ENCODE assay signal across 21 mouse cellular contexts in genomic region chr2:135799149-135799770, GRCm38 (mm10).
DNase-seq lines count a peak whose midpoint lies in the region; ATAC-seq and TF ChIP-seq lines count a peak whose summit lies in the region.
"Had no signal": no experiment of that assay in that cellular context is flagged by ENCODE, and none has a peak within 500 bp of the region (broad histone marks: within the 10 kb centered on the region; RNA-seq: fewer than 3 reads in every experiment).

No protein-coding gene starts in this region.

- no peaks in the 10 kb centered on the region for H3K9me3 ChIP-seq in hindbrain, embryonic 13.5 days
- H3K9me3 ChIP-seq in hindbrain, embryonic 10.5 days = no peaks in the 10 kb centered on the region
- H3K9me3 ChIP-seq: embryonic facial prominence, embryonic 10.5 days; forebrain, embryonic 15.5 days; heart, embryonic 13.5 days had no signal

- DNase-seq in gastrocnemius, adult 2 months = no peak
- no peak for DNase-seq in gastrocnemius, postnatal 25 days
- no peak for DNase-seq in hindbrain, embryonic 10.5 days (ENCODE audit: low spot score)
- peak; percentile 27 for DNase-seq in MN1 (ENCODE audit: low spot score)
- DNase-seq in kidney, postnatal 4 days = no peak
- DNase-seq: adrenal gland, adult 8-10 months; cerebellum, adult 18-20 months; cerebellum, postnatal 10 days; gastrocnemius, postnatal 10 days; heart, postnatal 10 days; heart, postnatal 4 days; kidney, adult 8-10 months had no signal

- no peak for ATAC-seq in hindbrain, embryonic 13.5 days (ENCODE audit: low FRiP score)
- ATAC-seq in granulocyte monocyte progenitor cell, adult 5-6 weeks (replicated peaks; ENCODE audit: poor library complexity, severe bottlenecking) = peak; percentile 8; the same call in 1 of the 2 replicates
- ATAC-seq: forebrain, embryonic 15.5 days; hindbrain, embryonic 16.5 days; inflammation-experienced regulatory T-cells, adult 6 months; intestine, postnatal 0 days had no signal

- no peak for TF ChIP-seq CTCF in gastrocnemius, adult 2 months (IDR thresholded peaks at IDR 0.05)

- H3K27me3 ChIP-seq in hindbrain, embryonic 13.5 days = no peaks in the 10 kb centered on the region
- H3K27me3 ChIP-seq in hindbrain, embryonic 10.5 days (ENCODE audit: insufficient read depth, poor library complexity, severe bottlenecking) = no peaks in the 10 kb centered on the region
- H3K27me3 ChIP-seq: CH12.LX; forebrain, embryonic 15.5 days; heart, embryonic 13.5 days had no signal

- no peak overlapping the region for H3K4me2 ChIP-seq in hindbrain, embryonic 13.5 days
- H3K4me2 ChIP-seq: forebrain, embryonic 15.5 days; heart, embryonic 13.5 days had no signal

- WGBS in hindbrain, embryonic 13.5 days = 75% methylated on average over 10 of the region's 10 CpGs
- 79% methylated on average over 10 of the region's 10 CpGs for WGBS in hindbrain, embryonic 10.5 days

- H3K4me1 ChIP-seq in hindbrain, embryonic 13.5 days (replicated peaks) = peaks cover 36% of the 10 kb centered on the region
- H3K4me1 ChIP-seq in hindbrain, embryonic 10.5 days (replicated peaks) = peaks cover 21% of the 10 kb centered on the region

- peak overlapping the region; percentile 62; the same call in 1 of the 2 replicates for H3K27ac ChIP-seq in gastrocnemius, adult 2 months
- 0 out of 2 replicates have a peak overlapping the region, but pooled peaks have one; percentile 4 for H3K27ac ChIP-seq in hindbrain, embryonic 13.5 days
- H3K27ac ChIP-seq in hindbrain, embryonic 10.5 days = no peak overlapping the region
- H3K27ac ChIP-seq: forebrain, embryonic 15.5 days had no signal

- H3K9ac ChIP-seq in hindbrain, embryonic 13.5 days = no peak overlapping the region
- H3K9ac ChIP-seq: forebrain, embryonic 15.5 days; heart, embryonic 13.5 days had no signal

- intact Hi-C loops in gastrocnemius, adult 2 months (cut with DNase I) = no loop called here

- H3K4me3 ChIP-seq in gastrocnemius, adult 2 months = no peak overlapping the region
- H3K4me3 ChIP-seq in hindbrain, embryonic 13.5 days = no peak overlapping the region
- H3K4me3 ChIP-seq in hindbrain, embryonic 10.5 days = no peak overlapping the region
- H3K4me3 ChIP-seq: embryonic facial prominence, embryonic 10.5 days; forebrain, embryonic 15.5 days; heart, embryonic 13.5 days had no signal

- no peaks in the 10 kb centered on the region for H3K36me3 ChIP-seq in hindbrain, embryonic 13.5 days
- H3K36me3 ChIP-seq in hindbrain, embryonic 10.5 days = no peaks in the 10 kb centered on the region
- H3K36me3 ChIP-seq: embryonic facial prominence, embryonic 10.5 days; forebrain, embryonic 15.5 days; heart, embryonic 13.5 days had no signal
